Mouse (Mus musculus): ENCODE data around the gene Naa16. TPM values are rescaled to one million over a fixed set of nuclear protein-coding genes. Genes with fewer than 3 reads are reported as not detected.

The Naa16 gene
- polyA plus RNA-seq, 2 experiments = 9.1 to 24.2 TPM

DNA sequence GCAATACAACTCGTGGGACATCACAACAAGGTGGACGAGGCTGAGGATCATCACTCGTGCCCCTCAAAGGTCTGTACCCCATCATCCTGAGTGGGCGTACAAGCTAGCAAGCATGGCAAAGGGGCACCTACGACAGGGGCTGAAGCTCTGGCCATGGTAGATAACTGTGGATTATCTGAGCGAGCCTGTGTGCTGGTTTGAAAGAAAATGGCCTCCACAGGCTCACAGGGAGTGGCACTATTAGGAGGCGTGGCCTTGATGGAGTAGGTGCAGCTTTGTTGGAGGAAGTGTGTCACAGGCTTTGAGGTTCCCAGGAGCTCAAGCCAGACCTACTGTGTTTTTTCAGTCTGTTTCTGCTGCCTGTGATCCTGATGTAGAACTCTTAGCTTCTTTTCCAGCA, 83.4 kb downstream of the Naa16 start:
- peaks cover 47 to 58% of the 10 kb centered on the region in 2 experiments for H3K4me1 ChIP-seq (replicated peaks; ENCODE audit: control insufficient read depth in 2 of 2, insufficient read depth in 2 of 2, low read length in 1 of 2)
- H3K4me2 ChIP-seq (ENCODE audit: low read depth) = peak overlapping the region; percentile 6
- no peaks in the 10 kb centered on the region for H3K9me3 ChIP-seq (ENCODE audit: control insufficient read depth, low read length)
- peak overlapping the region; percentile 14; the same call in 1 of the 2 replicates for H3K9ac ChIP-seq (replicated peaks)
- ATAC-seq (ENCODE audit: insufficient read depth) (peak; percentile 90), DNase-seq (ENCODE audit: low read depth in 3 of 3, low spot score in 3 of 3) (peak in 1 of 3 experiments; percentile 85)
- no peaks in the 10 kb centered on the region for H3K36me3 ChIP-seq (replicated peaks; ENCODE audit: control insufficient read depth, insufficient read depth, low read depth)
- WGBS (ENCODE audit: insufficient replicate concordance) = 31% methylated on average over 7 of the region's 7 CpGs
- peak overlapping the region; percentile 20 for H3K27ac ChIP-seq
- TF ChIP-seq CTCF (IDR thresholded peaks at IDR 0.05; ENCODE audit: low read depth) (no peak), EP300 (IDR thresholded peaks at IDR 0.05; ENCODE audit: low read depth) (peak; percentile 84)
- no peaks in the 10 kb centered on the region for H3K27me3 ChIP-seq (ENCODE audit: control insufficient read depth, insufficient read depth, low read length)
- no peak overlapping the region for H3K4me3 ChIP-seq (ENCODE audit: insufficient read depth in 1 of 2, low read depth in 2 of 2, low read length in 2 of 2)

DNA sequence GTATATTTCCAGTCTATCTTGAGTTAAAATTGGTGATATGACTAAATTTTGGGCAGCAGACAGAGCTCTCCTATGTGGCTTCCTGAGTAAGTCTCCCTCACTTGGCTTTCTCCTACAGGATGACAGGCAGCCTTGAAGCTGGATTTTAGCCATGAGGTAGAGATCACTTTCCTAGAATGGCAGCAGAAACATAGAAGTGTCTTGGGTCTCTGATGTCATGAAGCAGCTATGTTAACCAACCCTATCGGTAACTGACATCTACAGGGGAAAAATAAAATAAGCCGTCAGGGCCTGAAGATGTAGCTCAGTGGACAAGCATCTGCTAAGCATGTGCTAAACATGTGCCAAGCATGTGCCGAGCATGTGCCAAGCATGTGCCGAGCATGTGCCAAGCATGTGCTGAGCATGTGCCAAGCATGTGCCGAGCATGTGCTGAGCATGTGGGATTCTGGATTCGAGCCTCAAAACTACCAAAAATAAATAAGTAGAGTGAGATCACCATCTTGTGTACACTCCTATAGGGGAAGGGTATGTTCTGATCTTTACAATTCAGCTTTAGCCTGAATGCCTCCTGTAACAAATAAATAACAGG, 85.6 kb downstream of the Naa16 start:
- no peak overlapping the region for H3K4me2 ChIP-seq (ENCODE audit: low read depth)
- no peaks in the 10 kb centered on the region for H3K27me3 ChIP-seq (ENCODE audit: control insufficient read depth, insufficient read depth, low read length)
- H3K4me3 ChIP-seq (ENCODE audit: insufficient read depth in 1 of 2, low read depth in 2 of 2, low read length in 2 of 2) = no peak overlapping the region
- DNase-seq (ENCODE audit: low read depth in 3 of 3, low spot score in 3 of 3) (no peak), ATAC-seq (ENCODE audit: insufficient read depth) (no peak)
- H3K4me1 ChIP-seq (replicated peaks; ENCODE audit: control insufficient read depth in 2 of 2, insufficient read depth in 2 of 2, low read length in 1 of 2) = peaks cover 52 to 64% of the 10 kb centered on the region in 2 experiments
- no peak overlapping the region for H3K27ac ChIP-seq
- no peak overlapping the region for H3K9ac ChIP-seq (replicated peaks)
- TF ChIP-seq EP300 (IDR thresholded peaks at IDR 0.05; ENCODE audit: low read depth) (no peak), CTCF (IDR thresholded peaks at IDR 0.05; ENCODE audit: low read depth) (no peak)
- WGBS (ENCODE audit: insufficient replicate concordance) = 83% methylated on average over 6 of the region's 6 CpGs
- H3K36me3 ChIP-seq (replicated peaks; ENCODE audit: control insufficient read depth, insufficient read depth, low read depth) = no peaks in the 10 kb centered on the region; the same call in 1 of the 2 replicates
- no peaks in the 10 kb centered on the region for H3K9me3 ChIP-seq (ENCODE audit: control insufficient read depth, low read length)

DNA sequence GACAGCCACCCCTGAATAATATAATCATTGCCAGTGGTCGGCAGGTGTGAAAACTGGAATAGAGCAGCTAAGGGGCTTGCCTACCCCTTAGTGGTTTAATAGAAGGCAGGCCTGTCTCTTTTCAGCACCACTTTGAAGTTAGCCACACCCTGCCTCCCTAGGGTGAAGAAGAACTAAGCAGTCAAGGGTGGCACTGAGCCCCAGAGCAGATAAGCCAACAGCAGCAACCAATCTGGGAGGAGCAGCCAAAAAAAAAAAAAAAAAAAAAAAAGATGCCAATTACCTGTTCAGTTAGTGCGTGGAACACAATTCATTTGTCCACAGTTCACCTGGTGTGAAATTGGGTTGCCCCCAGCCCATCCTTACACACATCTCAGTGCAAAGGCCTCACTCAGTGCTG, 87.4 kb downstream of the Naa16 start:
- Histone ChIP-seq H3K36me3 (replicated peaks; ENCODE audit: control insufficient read depth, insufficient read depth, low read depth) (peaks cover 13% of the 10 kb centered on the region), H3K9ac (replicated peaks) (peak overlapping the region; percentile 18; the same call in 1 of the 2 replicates), H3K4me1 (replicated peaks; ENCODE audit: control insufficient read depth in 2 of 2, insufficient read depth in 2 of 2, low read length in 1 of 2) (peaks cover 55 to 65% of the 10 kb centered on the region in 2 experiments), H3K9me3 (ENCODE audit: control insufficient read depth, low read length) (no peaks in the 10 kb centered on the region), H3K27me3 (ENCODE audit: control insufficient read depth, insufficient read depth, low read length) (no peaks in the 10 kb centered on the region), H3K4me3 (ENCODE audit: insufficient read depth in 1 of 2, low read depth in 2 of 2, low read length in 2 of 2) (no peak overlapping the region), H3K4me2 (ENCODE audit: low read depth) (peak overlapping the region; percentile 52), H3K27ac (peak overlapping the region; percentile 92)
- DNase-seq (ENCODE audit: low read depth in 3 of 3, low spot score in 3 of 3) = peak in 2 of 3 experiments; percentile 70 to 71
- peak; percentile 26 for ATAC-seq (ENCODE audit: insufficient read depth)
- 20% methylated on average over 2 of the region's 2 CpGs for WGBS (ENCODE audit: insufficient replicate concordance)
- TF ChIP-seq CTCF (IDR thresholded peaks at IDR 0.05; ENCODE audit: low read depth) = no peak
- peak; percentile 62 for TF ChIP-seq EP300 (IDR thresholded peaks at IDR 0.05; ENCODE audit: low read depth)

DNA sequence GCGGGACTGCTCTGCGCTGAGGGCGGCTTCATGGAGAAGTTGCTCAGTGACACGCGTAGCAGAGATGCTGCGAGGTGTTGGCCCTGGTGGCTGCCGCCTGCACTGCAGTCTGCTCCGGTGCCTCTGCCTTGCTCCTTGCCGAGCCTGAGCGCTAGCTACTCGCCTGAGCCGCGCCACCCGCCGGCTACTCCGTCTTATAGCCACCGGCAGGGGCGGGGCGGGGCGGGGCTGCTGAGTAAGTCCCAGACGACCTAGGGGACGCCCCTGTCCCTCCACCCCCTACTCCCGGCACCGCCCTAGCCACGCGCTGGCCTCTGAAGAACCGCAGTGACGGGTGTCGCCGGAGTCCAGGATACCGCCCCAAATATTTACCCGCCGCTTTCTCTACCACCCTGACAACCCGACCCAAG, 89.1 kb downstream of the Naa16 start, which contains the start of gene Rgcc:
TSS of gene Rgcc (minus strand) at position 180 of the 410 bp plus-strand sequence.
- no peaks in the 10 kb centered on the region for H3K9me3 ChIP-seq (ENCODE audit: control insufficient read depth, low read length)
- H3K27me3 ChIP-seq (ENCODE audit: control insufficient read depth, insufficient read depth, low read length) = no peaks in the 10 kb centered on the region
- peak within 1 kb of the TSS; percentile 78 for H3K4me3 ChIP-seq (ENCODE audit: insufficient read depth in 1 of 2, low read depth in 2 of 2, low read length in 2 of 2)
- peak; percentile 98 for TF ChIP-seq CTCF (IDR thresholded peaks at IDR 0.05; ENCODE audit: low read depth)
- peak; percentile 65; the same call in 1 of the 2 replicates for TF ChIP-seq EP300 (IDR thresholded peaks at IDR 0.05; ENCODE audit: low read depth)
- under 1% methylated on average over 34 of the region's 34 CpGs for WGBS (ENCODE audit: insufficient replicate concordance)
- ATAC-seq (ENCODE audit: insufficient read depth) (peak; percentile 95), DNase-seq (ENCODE audit: low read depth in 3 of 3, low spot score in 3 of 3) (peak; percentile 93 to 94 (median 94))
- H3K36me3 ChIP-seq (replicated peaks; ENCODE audit: control insufficient read depth, insufficient read depth, low read depth) = peaks cover 22% of the 10 kb centered on the region
- peak within 1 kb of the TSS; percentile 95 for H3K9ac ChIP-seq (replicated peaks)
- peak within 1 kb of the TSS; percentile 92 for H3K27ac ChIP-seq
- H3K4me1 ChIP-seq (replicated peaks; ENCODE audit: control insufficient read depth in 2 of 2, insufficient read depth in 2 of 2, low read length in 1 of 2) = peaks cover 48 to 61% of the 10 kb centered on the region in 2 experiments
- peak within 1 kb of the TSS; percentile 91 for H3K4me2 ChIP-seq (ENCODE audit: low read depth)

DNA sequence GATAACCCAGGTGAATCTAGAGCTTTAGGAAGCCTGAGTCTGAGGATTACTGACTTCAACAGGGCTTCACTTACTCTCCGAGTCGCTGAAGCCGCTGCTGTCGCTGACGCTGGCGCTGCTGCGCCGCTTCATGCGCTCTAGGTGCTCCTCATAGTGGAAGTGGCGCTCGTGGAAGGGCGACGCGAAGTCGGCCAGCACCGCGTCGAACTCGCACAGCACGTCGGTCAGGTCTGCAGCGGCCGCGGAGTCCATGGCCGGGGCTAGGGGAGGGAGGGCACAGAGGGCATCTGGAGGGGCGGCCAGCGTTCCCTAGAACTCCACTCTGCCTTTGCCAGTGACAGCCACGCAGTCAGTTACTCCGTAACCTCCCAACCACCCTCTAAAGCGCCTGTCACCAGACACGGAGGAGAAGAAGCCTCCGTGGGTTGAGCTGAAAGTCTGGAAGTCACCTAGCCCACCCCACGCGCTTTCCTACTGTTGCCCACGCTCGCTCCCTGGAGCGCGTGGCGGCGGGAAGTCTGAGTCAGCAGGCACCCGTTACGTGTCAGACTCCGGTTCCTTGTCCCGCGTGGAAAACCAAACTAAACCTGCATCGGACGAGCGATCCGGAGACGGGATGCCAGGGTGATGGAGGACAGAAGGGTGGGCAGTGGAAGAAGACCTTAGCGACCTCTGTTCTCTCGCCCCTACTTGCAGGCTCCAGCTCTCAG, 89.8 kb downstream of the Naa16 start:
- Histone ChIP-seq H3K4me3 (ENCODE audit: insufficient read depth in 1 of 2, low read depth in 2 of 2, low read length in 2 of 2) (peak overlapping the region; percentile 78), H3K9ac (replicated peaks) (peak overlapping the region; percentile 95), H3K36me3 (replicated peaks; ENCODE audit: control insufficient read depth, insufficient read depth, low read depth) (peaks cover 26% of the 10 kb centered on the region), H3K27ac (peak overlapping the region; percentile 78), H3K9me3 (ENCODE audit: control insufficient read depth, low read length) (no peaks in the 10 kb centered on the region), H3K4me1 (replicated peaks; ENCODE audit: control insufficient read depth in 2 of 2, insufficient read depth in 2 of 2, low read length in 1 of 2) (peaks cover 46 to 61% of the 10 kb centered on the region in 2 experiments), H3K4me2 (ENCODE audit: low read depth) (peak overlapping the region; percentile 91), H3K27me3 (ENCODE audit: control insufficient read depth, insufficient read depth, low read length) (no peaks in the 10 kb centered on the region)
- DNase-seq (ENCODE audit: low read depth in 3 of 3, low spot score in 3 of 3) (no peak), ATAC-seq (ENCODE audit: insufficient read depth) (peak; percentile 6)
- TF ChIP-seq EP300 (IDR thresholded peaks at IDR 0.05; ENCODE audit: low read depth) (no peak), CTCF (IDR thresholded peaks at IDR 0.05; ENCODE audit: low read depth) (no peak)
- WGBS (ENCODE audit: insufficient replicate concordance) = 2% methylated on average over 52 of the region's 52 CpGs

Data from liver, embryonic 14.5 days (tissue).